Mouse (Mus musculus) cortical plate, adult 2 months (tissue): ENCODE measurements at regions not wholly inside any gene's neighbourhood (a gene's known extent, or its start where the extent isn't known, plus 50 kb on each side); places are given as distances from the start of the nearest gene placed in this dataset.
A peak's percentile ranks its signal among the peaks of the same experiment; 100 is the strongest.

ENCODE experiments used
- CTCF ChIP-seq: fragments of 200-500 bp; IDR thresholded peaks from 2 replicates; pipeline ENCODE4 v1.5.1; 2011; ENCODE audit warnings: mild to moderate bottlenecking, control low read depth, low read length; ENCODE audit not compliant: insufficient read depth; ENCODE audit errors: extremely low read depth
- POLR2A ChIP-seq: fragments of 200-500 bp; IDR thresholded peaks from 2 replicates; pipeline ENCODE4 v1.6.1; 2011; ENCODE audit warnings: mild to moderate bottlenecking, low read length, control low read depth; ENCODE audit not compliant: insufficient read depth; ENCODE audit errors: extremely low read depth

GRCm38 (mm10) chr12:12176331-12177263 is 85.3 kb upstream of the Fam49a start:
- TF ChIP-seq POLR2A (no peak), CTCF (peak; percentile 94)
